Mouse (Mus musculus): ENCODE results near the gene Brd4. TPM values are rescaled to one million over a fixed set of nuclear protein-coding genes. Genes with fewer than 3 reads are reported as not detected.

Brd4 gene
- polyA plus RNA-seq, 1 experiment from 2014 or later = 28.6 TPM

GRCm38 (mm10) chr17:32277201-32277600, 7.3 kb downstream of the Brd4 start:
- H3K36me3 ChIP-seq (ENCODE audit: control insufficient read depth, insufficient read depth, low read length) = no peaks in the 10 kb centered on the region
- TF ChIP-seq EP300 (optimal IDR thresholded peaks at IDR 0.05) = no peak
- no peak for TF ChIP-seq CTCF (IDR thresholded peaks at IDR 0.05; ENCODE audit: low read depth)

GRCm38 (mm10) chr17:32275568-32275967, 9.0 kb downstream of the Brd4 start:
- Histone ChIP-seq H3K9ac (ENCODE audit: low read length) (no peak overlapping the region), H3K27me3 (ENCODE audit: control insufficient read depth, insufficient read depth, low read length) (no peaks in the 10 kb centered on the region), H3K4me3 (ENCODE audit: low read depth, low read length) (no peak overlapping the region), H3K4me1 (replicated peaks; ENCODE audit: control insufficient read depth, insufficient read depth) (no peaks in the 10 kb centered on the region), H3K36me3 (ENCODE audit: control insufficient read depth, insufficient read depth, low read length) (no peaks in the 10 kb centered on the region), H3K27ac (replicated peaks) (no peak overlapping the region), H3K4me2 (replicated peaks; ENCODE audit: low read depth) (no peak overlapping the region), H3K9me3 (ENCODE audit: control insufficient read depth, low read length) (no peaks in the 10 kb centered on the region)
- DNase-seq (ENCODE audit: low spot score) (no peak), ATAC-seq (ENCODE audit: low FRiP score, low TSS enrichment) (no peak)
- no peak for TF ChIP-seq EP300 (optimal IDR thresholded peaks at IDR 0.05)
- no peak for TF ChIP-seq CTCF (IDR thresholded peaks at IDR 0.05; ENCODE audit: low read depth)
- 62% methylated on average over 3 of the region's 3 CpGs for WGBS

More at GRCm38 (mm10) chr17:32277201-32277600, 7.3 kb downstream of the Brd4 start:
- Histone ChIP-seq H3K27me3 (ENCODE audit: control insufficient read depth, insufficient read depth, low read length) (no peaks in the 10 kb centered on the region), H3K9ac (ENCODE audit: low read length) (no peak overlapping the region), H3K4me2 (replicated peaks; ENCODE audit: low read depth) (no peak overlapping the region), H3K4me3 (ENCODE audit: low read depth, low read length) (no peak overlapping the region), H3K27ac (replicated peaks) (no peak overlapping the region), H3K9me3 (ENCODE audit: control insufficient read depth, low read length) (no peaks in the 10 kb centered on the region), H3K4me1 (replicated peaks; ENCODE audit: control insufficient read depth, insufficient read depth) (no peaks in the 10 kb centered on the region)
- WGBS = 67% methylated on average over 1 of the region's 1 CpGs
- ATAC-seq (ENCODE audit: low FRiP score, low TSS enrichment) (no peak), DNase-seq (ENCODE audit: low spot score) (no peak)

- WGBS = 81% methylated on average over 7 of the region's 7 CpGs
- H3K4me2 ChIP-seq (replicated peaks; ENCODE audit: low read depth) = no peak overlapping the region
- H3K9ac ChIP-seq (ENCODE audit: low read length) = no peak overlapping the region
- ATAC-seq (ENCODE audit: low FRiP score, low TSS enrichment) = no peak
- no peaks in the 10 kb centered on the region for H3K9me3 ChIP-seq (ENCODE audit: control insufficient read depth, low read length)
- no peak overlapping the region for H3K4me3 ChIP-seq (ENCODE audit: low read depth, low read length)
- no peak for TF ChIP-seq CTCF (IDR thresholded peaks at IDR 0.05; ENCODE audit: low read depth)
- no peak for TF ChIP-seq EP300 (optimal IDR thresholded peaks at IDR 0.05)
- no peaks in the 10 kb centered on the region for H3K36me3 ChIP-seq (ENCODE audit: control insufficient read depth, insufficient read depth, low read length)
- H3K27ac ChIP-seq (replicated peaks) = no peak overlapping the region
- no peak for DNase-seq (ENCODE audit: low spot score)
- H3K4me1 ChIP-seq (replicated peaks; ENCODE audit: control insufficient read depth, insufficient read depth) = no peaks in the 10 kb centered on the region; the same call in 1 of the 2 replicates
- H3K27me3 ChIP-seq (ENCODE audit: control insufficient read depth, insufficient read depth, low read length) = no peaks in the 10 kb centered on the region
Observed at GRCm38 (mm10) chr17:32269151-32269550, 15.4 kb downstream of the Brd4 start.

- 74% methylated on average over 3 of the region's 3 CpGs for WGBS
- H3K4me1 ChIP-seq (replicated peaks; ENCODE audit: control insufficient read depth, insufficient read depth) = no peaks in the 10 kb centered on the region; the same call in 1 of the 2 replicates
- ATAC-seq (ENCODE audit: low FRiP score, low TSS enrichment) = no peak
- no peak for TF ChIP-seq CTCF (IDR thresholded peaks at IDR 0.05; ENCODE audit: low read depth)
- no peak for TF ChIP-seq EP300 (optimal IDR thresholded peaks at IDR 0.05)
- 0 out of 2 replicates have a peak overlapping the region, but pooled peaks have one; percentile 18 for H3K27ac ChIP-seq (replicated peaks)
- H3K4me3 ChIP-seq (ENCODE audit: low read depth, low read length) = no peak overlapping the region
- no peak overlapping the region for H3K4me2 ChIP-seq (replicated peaks; ENCODE audit: low read depth)
- H3K9me3 ChIP-seq (ENCODE audit: control insufficient read depth, low read length) = no peaks in the 10 kb centered on the region
- no peak overlapping the region for H3K9ac ChIP-seq (ENCODE audit: low read length)
- no peak for DNase-seq (ENCODE audit: low spot score)
- H3K36me3 ChIP-seq (ENCODE audit: control insufficient read depth, insufficient read depth, low read length) = no peaks in the 10 kb centered on the region
- H3K27me3 ChIP-seq (ENCODE audit: control insufficient read depth, insufficient read depth, low read length) = no peaks in the 10 kb centered on the region
Observed at GRCm38 (mm10) chr17:32268540-32268960, 16.0 kb downstream of the Brd4 start.

DNA sequence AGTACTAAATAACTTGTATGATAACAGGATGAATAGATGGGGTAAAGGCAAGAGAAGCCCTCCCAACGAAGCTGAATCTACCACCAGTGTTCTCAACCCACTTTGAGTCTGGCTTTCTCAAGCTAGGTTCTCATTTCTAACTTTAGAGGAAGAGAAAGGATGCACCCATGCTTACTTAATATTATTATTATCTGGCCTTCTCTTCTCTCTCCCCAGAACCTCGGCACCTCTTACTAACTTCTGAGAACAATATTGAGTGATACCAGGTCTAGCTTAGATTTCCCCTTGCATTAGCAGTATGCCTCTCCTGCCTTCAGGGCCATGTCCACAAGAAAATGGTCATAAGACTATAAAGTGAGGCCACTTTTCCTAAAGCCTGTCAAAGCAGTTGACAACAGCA, 16.4 kb downstream of the Brd4 start:
- no peak for TF ChIP-seq EP300 (optimal IDR thresholded peaks at IDR 0.05)
- no peak for TF ChIP-seq CTCF (IDR thresholded peaks at IDR 0.05; ENCODE audit: low read depth)
- Histone ChIP-seq H3K4me3 (ENCODE audit: low read depth, low read length) (no peak overlapping the region), H3K9ac (ENCODE audit: low read length) (no peak overlapping the region), H3K27ac (replicated peaks) (0 out of 2 replicates have a peak overlapping the region, but pooled peaks have one; percentile 18), H3K9me3 (ENCODE audit: control insufficient read depth, low read length) (no peaks in the 10 kb centered on the region), H3K4me1 (replicated peaks; ENCODE audit: control insufficient read depth, insufficient read depth) (no peaks in the 10 kb centered on the region; the same call in 1 of the 2 replicates), H3K36me3 (ENCODE audit: control insufficient read depth, insufficient read depth, low read length) (no peaks in the 10 kb centered on the region), H3K4me2 (replicated peaks; ENCODE audit: low read depth) (no peak overlapping the region), H3K27me3 (ENCODE audit: control insufficient read depth, insufficient read depth, low read length) (no peaks in the 10 kb centered on the region)
- 75% methylated on average over 2 of the region's 2 CpGs for WGBS
- ATAC-seq (ENCODE audit: low FRiP score, low TSS enrichment) = no peak
- DNase-seq (ENCODE audit: low spot score) = no peak

DNA sequence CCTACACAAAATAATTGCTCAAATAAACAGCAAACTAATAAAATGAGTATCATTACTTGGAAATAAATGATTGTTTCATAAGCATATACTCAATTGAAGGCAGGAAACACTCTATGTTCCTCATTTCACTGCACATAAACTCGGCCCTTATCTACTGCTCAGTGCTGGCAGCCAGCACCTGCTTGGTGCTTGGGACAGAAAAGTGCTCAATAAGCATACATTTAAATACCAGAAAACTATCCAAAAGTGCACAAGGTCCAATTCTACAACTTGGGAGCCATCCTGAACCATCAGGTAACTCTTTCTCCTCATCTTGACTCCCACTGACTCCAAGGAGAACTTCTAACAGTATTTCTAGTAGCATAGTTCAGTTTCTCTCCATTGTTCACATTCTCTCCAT, 16.9 kb downstream of the Brd4 start:
- H3K4me2 ChIP-seq (replicated peaks; ENCODE audit: low read depth) = no peak overlapping the region
- DNase-seq (ENCODE audit: low spot score) (no peak), ATAC-seq (ENCODE audit: low FRiP score, low TSS enrichment) (no peak)
- no peaks in the 10 kb centered on the region for H3K27me3 ChIP-seq (ENCODE audit: control insufficient read depth, insufficient read depth, low read length)
- no peaks in the 10 kb centered on the region for H3K9me3 ChIP-seq (ENCODE audit: control insufficient read depth, low read length)
- H3K27ac ChIP-seq (replicated peaks) = no peak overlapping the region
- 66% methylated on average over 1 of the region's 1 CpGs for WGBS
- H3K4me3 ChIP-seq (ENCODE audit: low read depth, low read length) = no peak overlapping the region
- H3K4me1 ChIP-seq (replicated peaks; ENCODE audit: control insufficient read depth, insufficient read depth) = no peaks in the 10 kb centered on the region; the same call in 1 of the 2 replicates
- H3K9ac ChIP-seq (ENCODE audit: low read length) = no peak overlapping the region
- H3K36me3 ChIP-seq (ENCODE audit: control insufficient read depth, insufficient read depth, low read length) = no peaks in the 10 kb centered on the region
- no peak for TF ChIP-seq EP300 (optimal IDR thresholded peaks at IDR 0.05)
